Mouse (Mus musculus) megakaryocyte, embryonic 14.5 days (primary cell): Measurements from ENCODE around the gene Fam71b. TPM values are rescaled to one million over a fixed set of nuclear protein-coding genes. Genes with fewer than 3 reads are reported as not detected.

Source experiments
- H3K27me3 ChIP-seq: replicated peaks from 2 replicates; pipeline ENCODE3; 2012; ENCODE audit warnings: inconsistent platforms
- H3K36me3 ChIP-seq: replicated peaks from 2 replicates; pipeline ENCODE3; 2012; ENCODE audit warnings: low read length, inconsistent platforms, mixed read lengths
- H3K4me1 ChIP-seq: 2 replicates; pipeline ENCODE4 v1.6.1; 2012; ENCODE audit warnings: inconsistent platforms
- H3K4me3 ChIP-seq: replicated peaks from 2 replicates; pipeline ENCODE3; 2012; ENCODE audit warnings: moderate library complexity, mild to moderate bottlenecking, inconsistent platforms
- H3K9me3 ChIP-seq: 2 replicates; pipeline ENCODE4 v1.6.1; 2012; ENCODE audit warnings: inconsistent platforms
- FLI1 ChIP-seq: IDR thresholded peaks from 2 replicates; pipeline ENCODE4 v1.6.1; 2012; ENCODE audit warnings: low read length, inconsistent platforms, mixed read lengths
- GATA1 ChIP-seq: IDR thresholded peaks from 3 replicates; pipeline ENCODE4 v1.6.1; 2012; ENCODE audit warnings: mixed read lengths, low read length, inconsistent platforms, borderline replicate concordance
- polyA plus RNA-seq: library from polyadenylated mRNA; stranded (reverse); fragments of >175 nt; gene quantifications from 2 replicates; pipeline ENCODE4 v1.2.3, GENCODE M21; 2012; ENCODE audit warnings: low replicate concordance; ENCODE audit not compliant: insufficient read depth

The Fam71b gene
- polyA plus RNA-seq, 1 experiment: 0.43 TPM

- Histone ChIP-seq H3K36me3 (peaks cover 53% of the 10 kb centered on the region), H3K27me3 (no peaks in the 10 kb centered on the region), H3K9me3 (no peaks in the 10 kb centered on the region), H3K4me3 (no peak overlapping the region), H3K4me1 (peaks cover 60% of the 10 kb centered on the region)
- TF ChIP-seq GATA1 (no peak), FLI1 (no peak)
These were observed 47.6 kb downstream of the Fam71b start for GRCm38 (mm10) chr11:46443979-46444378.

- no peak overlapping the region for H3K4me3 ChIP-seq
- no peaks in the 10 kb centered on the region for H3K9me3 ChIP-seq
- H3K4me1 ChIP-seq: peaks cover 49% of the 10 kb centered on the region
- H3K36me3 ChIP-seq: peaks cover 31% of the 10 kb centered on the region
- TF ChIP-seq GATA1 (no peak), FLI1 (no peak)
- no peaks in the 10 kb centered on the region for H3K27me3 ChIP-seq
These were observed 49.8 kb downstream of the Fam71b start for GRCm38 (mm10) chr11:46446150-46446549.

GRCm38 (mm10) chr11:46447644-46448484 lies 51.5 kb downstream of the Fam71b start:
- TF ChIP-seq FLI1 (no peak), GATA1 (no peak)
- peaks cover 4% of the 10 kb centered on the region for H3K9me3 ChIP-seq
- H3K36me3 ChIP-seq: peaks cover 14% of the 10 kb centered on the region
- H3K4me3 ChIP-seq: peak overlapping the region; percentile 88
- H3K27me3 ChIP-seq: no peaks in the 10 kb centered on the region
- peaks cover 47% of the 10 kb centered on the region for H3K4me1 ChIP-seq

GRCm38 (mm10) chr11:46449461-46450080 lies 53.2 kb downstream of the Fam71b start:
- Histone ChIP-seq H3K4me3 (peak overlapping the region; percentile 9), H3K4me1 (peaks cover 54% of the 10 kb centered on the region), H3K36me3 (peaks cover 2% of the 10 kb centered on the region), H3K9me3 (peaks cover 4% of the 10 kb centered on the region), H3K27me3 (no peaks in the 10 kb centered on the region)
- TF ChIP-seq GATA1 (no peak), FLI1 (no peak)

GRCm38 (mm10) chr11:46454453-46455045 lies 58.2 kb downstream of the Fam71b start, which contains the start of gene Havcr2:
Gene Havcr2, plus strand, starts transcription at chr11:46454935.
- H3K4me3 ChIP-seq: peak within 1 kb of the TSS; percentile 87

More at GRCm38 (mm10) chr11:46454453-46455045, 58.2 kb downstream of the Fam71b start, which contains the start of gene Havcr2:
- Histone ChIP-seq H3K9me3 (peaks cover 4% of the 10 kb centered on the region), H3K36me3 (peaks cover 30% of the 10 kb centered on the region), H3K27me3 (no peaks in the 10 kb centered on the region), H3K4me1 (peaks cover 67% of the 10 kb centered on the region)
- TF ChIP-seq GATA1 (peak; percentile 65; the same call in 1 of the 3 replicates), FLI1 (no peak)

Other genes starting within 250 kb of the Fam71b start
- not detected in 2 replicates for gene Nipal4, start 230.1 kb upstream of the Fam71b start, polyA plus RNA-seq
- gene Fndc9, start 161.0 kb upstream of the Fam71b start, polyA plus RNA-seq: not detected in 2 replicates
- gene Cyfip2, start 83.7 kb upstream of the Fam71b start, polyA plus RNA-seq: 2.3 and 3.2 TPM in 2 replicates
- gene Itk, start 7.0 kb upstream of the Fam71b start, polyA plus RNA-seq: 0.09 TPM in 1 of 2 replicates, not detected in the other
- 96.5 and 121 TPM in 2 replicates for gene Med7, start 40.4 kb downstream of the Fam71b start, polyA plus RNA-seq
- gene Havcr2, start 58.4 kb downstream of the Fam71b start, polyA plus RNA-seq: 2.9 TPM in 1 of 2 replicates, not detected in the other
- not detected in 2 replicates for gene Gm12169, start 127.7 kb downstream of the Fam71b start, polyA plus RNA-seq
- gene BC053393, start 175.0 kb downstream of the Fam71b start, polyA plus RNA-seq: not detected in 2 replicates
- not detected in 2 replicates for gene Dppa1, start 232.7 kb downstream of the Fam71b start, polyA plus RNA-seq